Mouse (Mus musculus): ENCODE results near the gene Efna3. TPM values are rescaled to one million over a fixed set of nuclear protein-coding genes. Genes with fewer than 3 reads are reported as not detected.
A peak's percentile ranks its signal among the peaks of the same experiment; 100 is the strongest.

Efna3 gene
- polyA plus RNA-seq, 1 experiment from 2014 or later, result 6.4 TPM

DNA sequence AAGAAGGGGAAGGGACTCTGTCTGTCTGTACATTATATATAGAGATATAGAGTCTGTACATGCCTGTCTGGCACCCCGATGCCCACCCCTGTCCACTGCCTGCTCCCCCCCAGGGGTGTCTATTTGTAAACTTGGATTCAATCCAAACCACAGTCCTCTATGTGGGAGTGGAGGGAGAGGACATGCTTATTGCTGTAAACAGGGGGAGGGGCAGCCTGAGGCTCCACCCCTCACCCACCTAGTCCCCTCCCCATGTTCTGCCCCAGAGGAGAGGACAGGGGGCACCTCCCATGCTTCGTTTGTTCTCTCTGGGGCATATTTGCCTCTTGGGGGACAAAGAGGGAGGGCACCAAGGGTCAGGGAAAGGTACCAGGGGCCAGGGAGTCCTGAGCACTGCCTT is 8.0 kb downstream of the Efna3 start:
- Histone ChIP-seq H3K9me3 (ENCODE audit: control insufficient read depth, low read length) (no peaks in the 10 kb centered on the region), H3K27me3 (ENCODE audit: control insufficient read depth, insufficient read depth, low read length) (peaks cover 38% of the 10 kb centered on the region), H3K4me2 (no peak overlapping the region; the same call in 1 of the 2 replicates), H3K36me3 (ENCODE audit: control insufficient read depth, insufficient read depth, low read length) (no peaks in the 10 kb centered on the region), H3K4me3 (ENCODE audit: low read depth, low read length) (no peak overlapping the region), H3K9ac (ENCODE audit: low read length) (no peak overlapping the region; the same call in 1 of the 2 replicates), H3K27ac (ENCODE audit: low read depth, low read length) (no peak overlapping the region), H3K4me1 (ENCODE audit: control insufficient read depth, insufficient read depth, low read length) (peaks cover 28% of the 10 kb centered on the region)
- ATAC-seq (ENCODE audit: low FRiP score), result peak; percentile 2; the same call in 1 of the 2 replicates
- DNase-seq (ENCODE audit: low spot score, missing footprints), result no peak
- WGBS, result 41% methylated on average over 2 of the region's 2 CpGs

DNA sequence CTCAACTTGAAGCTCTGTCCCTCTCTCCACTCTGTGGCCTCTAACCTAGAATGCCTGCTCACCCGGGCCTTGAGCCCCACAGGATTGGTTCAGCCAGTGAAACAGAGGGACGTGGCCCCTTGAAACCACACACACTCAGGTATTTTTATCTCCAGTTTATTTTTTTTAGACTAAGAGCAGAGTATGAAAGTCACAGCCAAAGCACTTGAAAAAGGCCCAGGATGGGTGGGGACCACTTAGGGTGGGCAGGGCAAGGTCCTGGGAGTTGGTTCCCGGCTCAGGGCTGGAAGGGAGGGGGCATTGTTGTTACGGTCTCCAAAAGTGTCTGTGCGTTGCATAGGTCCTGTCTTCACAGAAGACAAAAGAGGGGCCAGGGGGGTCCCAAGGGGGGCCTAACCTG is 8.4 kb downstream of the Efna3 start:
- H3K27me3 ChIP-seq (ENCODE audit: control insufficient read depth, insufficient read depth, low read length), result peaks cover 33% of the 10 kb centered on the region
- no peaks in the 10 kb centered on the region for H3K9me3 ChIP-seq (ENCODE audit: control insufficient read depth, low read length)
- no peak overlapping the region for H3K27ac ChIP-seq (ENCODE audit: low read depth, low read length)
- H3K4me2 ChIP-seq, result no peak overlapping the region
- no peak for DNase-seq (ENCODE audit: low spot score, missing footprints)
- H3K4me1 ChIP-seq (ENCODE audit: control insufficient read depth, insufficient read depth, low read length), result peaks cover 23% of the 10 kb centered on the region
- H3K9ac ChIP-seq (ENCODE audit: low read length), result no peak overlapping the region
- 77% methylated on average over 5 of the region's 5 CpGs for WGBS
- H3K4me3 ChIP-seq (ENCODE audit: low read depth, low read length), result no peak overlapping the region
- ATAC-seq (ENCODE audit: low FRiP score), result no peak
- no peaks in the 10 kb centered on the region for H3K36me3 ChIP-seq (ENCODE audit: control insufficient read depth, insufficient read depth, low read length)

DNA sequence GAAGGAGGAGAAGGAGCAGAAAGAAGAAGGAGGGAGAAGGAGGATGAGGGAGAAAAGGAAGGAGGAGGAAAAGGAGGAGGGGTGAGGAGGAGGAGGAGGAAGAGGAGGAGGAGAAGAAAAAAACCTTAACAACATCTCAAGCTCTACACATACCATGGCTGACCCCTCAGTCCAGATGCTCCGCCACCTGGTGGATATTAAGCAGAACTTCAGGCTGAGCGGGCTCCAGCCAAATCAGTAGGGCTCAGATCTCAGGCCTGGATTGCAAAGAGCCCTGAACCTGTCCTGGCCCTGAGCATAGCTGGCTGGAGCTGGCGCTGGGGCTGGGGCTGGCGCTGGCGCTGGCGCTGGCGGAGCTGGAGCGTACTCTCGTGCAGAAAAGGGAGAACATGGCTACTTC is 14.7 kb downstream of the Efna3 start:
- H3K4me3 ChIP-seq (ENCODE audit: low read depth, low read length), result no peak overlapping the region
- no peak overlapping the region for H3K27ac ChIP-seq (ENCODE audit: low read depth, low read length)
- no peaks in the 10 kb centered on the region for H3K36me3 ChIP-seq (ENCODE audit: control insufficient read depth, insufficient read depth, low read length)
- 5% methylated on average over 9 of the region's 9 CpGs for WGBS
- H3K4me2 ChIP-seq, result no peak overlapping the region
- H3K9me3 ChIP-seq (ENCODE audit: control insufficient read depth, low read length), result no peaks in the 10 kb centered on the region
- no peaks in the 10 kb centered on the region for H3K27me3 ChIP-seq (ENCODE audit: control insufficient read depth, insufficient read depth, low read length)
- peak; percentile 82 for ATAC-seq (ENCODE audit: low FRiP score)
- no peak overlapping the region for H3K9ac ChIP-seq (ENCODE audit: low read length)
- peak; percentile 95 for DNase-seq (ENCODE audit: low spot score, missing footprints)
- H3K4me1 ChIP-seq (ENCODE audit: control insufficient read depth, insufficient read depth, low read length), result no peaks in the 10 kb centered on the region

DNA sequence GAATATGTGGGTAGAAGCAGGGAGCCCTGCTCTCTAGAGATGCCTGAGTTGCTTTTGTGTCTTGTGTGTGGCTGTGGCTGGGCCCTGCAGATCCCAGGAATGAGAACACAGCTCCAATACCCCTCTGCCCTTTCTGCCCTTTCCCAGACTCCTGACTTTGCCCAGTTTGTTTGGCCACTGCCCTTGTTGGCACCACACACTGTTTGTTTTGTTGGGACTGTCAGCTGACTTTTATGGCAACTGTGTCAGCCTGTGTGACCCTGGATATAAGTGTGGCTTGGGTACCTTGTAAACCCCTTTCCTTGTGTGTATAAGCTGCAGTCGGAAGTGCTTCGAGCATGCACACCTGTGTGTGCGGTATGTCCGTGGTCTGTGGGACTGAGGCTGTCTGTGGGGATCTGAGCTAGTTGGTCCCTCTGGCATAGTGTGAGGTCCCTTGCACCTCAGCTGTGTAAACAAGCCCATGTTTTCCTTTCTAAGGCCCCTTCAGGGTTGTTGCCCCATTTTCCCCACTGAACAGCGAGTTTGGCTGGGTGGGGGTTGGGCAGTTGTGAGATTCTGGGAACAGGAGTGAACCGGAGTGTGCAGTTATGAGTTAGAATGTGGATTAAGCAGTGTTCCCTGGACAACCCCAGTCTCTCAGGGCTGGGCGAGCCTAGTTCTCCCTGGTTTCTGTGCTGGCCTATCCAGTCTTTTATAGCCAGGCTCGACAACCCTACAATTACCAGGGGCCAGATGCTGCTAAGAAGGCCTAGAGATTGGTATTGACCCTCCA is 17.0 kb downstream of the Efna3 start:
- WGBS, result 72% methylated on average over 8 of the region's 8 CpGs
- Histone ChIP-seq H3K36me3 (ENCODE audit: control insufficient read depth, insufficient read depth, low read length) (no peaks in the 10 kb centered on the region), H3K4me2 (no peak overlapping the region), H3K4me1 (ENCODE audit: control insufficient read depth, insufficient read depth, low read length) (no peaks in the 10 kb centered on the region), H3K27me3 (ENCODE audit: control insufficient read depth, insufficient read depth, low read length) (no peaks in the 10 kb centered on the region), H3K27ac (ENCODE audit: low read depth, low read length) (no peak overlapping the region), H3K4me3 (ENCODE audit: low read depth, low read length) (no peak overlapping the region), H3K9ac (ENCODE audit: low read length) (no peak overlapping the region), H3K9me3 (ENCODE audit: control insufficient read depth, low read length) (no peaks in the 10 kb centered on the region)
- DNase-seq (ENCODE audit: low spot score, missing footprints) (no peak), ATAC-seq (ENCODE audit: low FRiP score) (no peak)

DNA sequence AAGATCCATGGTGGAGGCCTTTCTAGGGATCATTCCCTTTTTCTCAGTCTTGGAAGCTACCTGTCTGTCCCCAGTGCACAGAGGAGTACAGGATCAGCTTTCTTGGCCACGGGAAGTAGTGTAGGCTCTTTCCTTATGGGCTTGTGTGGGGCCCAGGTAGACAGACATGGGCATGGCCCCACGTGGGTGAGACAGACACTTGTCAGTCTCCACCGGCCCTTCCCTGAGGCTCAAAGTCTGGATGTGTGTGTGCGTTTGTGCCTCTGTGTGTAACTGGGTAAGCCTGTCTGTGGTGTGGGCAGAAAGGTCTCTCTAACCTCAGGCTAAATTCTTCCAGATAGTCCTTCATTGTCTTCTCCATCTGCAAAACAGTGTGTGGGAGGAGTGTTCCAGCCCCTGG is 17.7 kb downstream of the Efna3 start:
- Histone ChIP-seq H3K4me2 (no peak overlapping the region), H3K27me3 (ENCODE audit: control insufficient read depth, insufficient read depth, low read length) (0 out of 2 replicates have a peak, but pooled peaks cover 3% of the 10 kb centered on the region), H3K4me1 (ENCODE audit: control insufficient read depth, insufficient read depth, low read length) (no peaks in the 10 kb centered on the region), H3K9me3 (ENCODE audit: control insufficient read depth, low read length) (no peaks in the 10 kb centered on the region), H3K9ac (ENCODE audit: low read length) (no peak overlapping the region), H3K36me3 (ENCODE audit: control insufficient read depth, insufficient read depth, low read length) (no peaks in the 10 kb centered on the region), H3K27ac (ENCODE audit: low read depth, low read length) (no peak overlapping the region), H3K4me3 (ENCODE audit: low read depth, low read length) (no peak overlapping the region)
- 69% methylated on average over 4 of the region's 4 CpGs for WGBS
- no peak for DNase-seq (ENCODE audit: low spot score, missing footprints)
- ATAC-seq (ENCODE audit: low FRiP score), result no peak

DNA sequence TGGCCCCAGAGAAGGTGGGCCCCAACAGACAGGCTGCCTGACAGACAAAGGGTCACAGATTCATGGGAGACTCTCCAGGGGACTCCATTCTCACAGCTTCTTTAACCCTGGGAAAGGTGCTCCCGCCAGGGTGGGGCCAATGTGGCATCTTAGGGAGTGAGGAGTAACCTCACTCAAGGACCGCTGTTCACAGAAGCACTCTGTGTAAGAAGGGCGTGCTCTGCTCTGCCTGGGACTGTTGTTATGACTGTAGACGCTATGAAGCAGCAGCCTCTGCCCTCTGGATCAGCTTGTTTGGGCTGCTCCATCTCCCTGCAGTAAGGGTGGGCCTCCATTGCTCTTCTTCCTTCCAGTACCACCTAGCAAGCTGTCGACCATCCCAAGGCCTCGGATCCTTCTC is 18.3 kb downstream of the Efna3 start:
- H3K9ac ChIP-seq (ENCODE audit: low read length), result no peak overlapping the region
- no peak overlapping the region for H3K4me3 ChIP-seq (ENCODE audit: low read depth, low read length)
- WGBS, result 73% methylated on average over 6 of the region's 6 CpGs
- no peaks in the 10 kb centered on the region for H3K36me3 ChIP-seq (ENCODE audit: control insufficient read depth, insufficient read depth, low read length)
- H3K27me3 ChIP-seq (ENCODE audit: control insufficient read depth, insufficient read depth, low read length), result 0 out of 2 replicates have a peak, but pooled peaks cover 4% of the 10 kb centered on the region
- no peak for ATAC-seq (ENCODE audit: low FRiP score)
- H3K4me1 ChIP-seq (ENCODE audit: control insufficient read depth, insufficient read depth, low read length), result no peaks in the 10 kb centered on the region
- H3K9me3 ChIP-seq (ENCODE audit: control insufficient read depth, low read length), result no peaks in the 10 kb centered on the region
- H3K27ac ChIP-seq (ENCODE audit: low read depth, low read length), result no peak overlapping the region
- no peak overlapping the region for H3K4me2 ChIP-seq
- no peak for DNase-seq (ENCODE audit: low spot score, missing footprints)

DNA sequence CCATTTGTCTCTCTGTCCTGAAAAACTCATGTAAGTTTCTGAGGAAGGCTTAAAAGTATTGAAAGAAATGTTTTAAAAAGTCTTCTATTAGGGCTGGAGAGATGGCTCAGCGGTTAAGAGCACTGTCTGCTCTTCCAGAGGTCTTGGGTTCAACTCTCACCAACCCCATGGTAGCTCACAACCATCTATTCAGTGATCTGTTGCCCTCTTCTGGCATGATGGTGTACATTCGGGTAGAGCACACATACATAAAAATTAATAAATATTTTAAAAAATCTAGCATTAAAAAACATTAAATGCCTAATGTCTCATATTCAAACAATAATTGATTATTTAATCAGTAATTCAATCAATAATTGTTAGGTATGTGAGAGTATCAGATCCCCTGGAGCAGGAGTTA is 22.3 kb downstream of the Efna3 start:
- 0 out of 2 replicates have a peak, but pooled peaks cover 4% of the 10 kb centered on the region for H3K27me3 ChIP-seq (ENCODE audit: control insufficient read depth, insufficient read depth, low read length)
- no peaks in the 10 kb centered on the region for H3K9me3 ChIP-seq (ENCODE audit: control insufficient read depth, low read length)
- 63% methylated on average over 2 of the region's 2 CpGs for WGBS
- DNase-seq (ENCODE audit: low spot score, missing footprints) (no peak), ATAC-seq (ENCODE audit: low FRiP score) (no peak)
- no peaks in the 10 kb centered on the region for H3K36me3 ChIP-seq (ENCODE audit: control insufficient read depth, insufficient read depth, low read length)
- H3K4me3 ChIP-seq (ENCODE audit: low read depth, low read length), result no peak overlapping the region
- H3K4me1 ChIP-seq (ENCODE audit: control insufficient read depth, insufficient read depth, low read length), result no peaks in the 10 kb centered on the region
- no peak overlapping the region for H3K4me2 ChIP-seq
- no peak overlapping the region for H3K9ac ChIP-seq (ENCODE audit: low read length)
- no peak overlapping the region for H3K27ac ChIP-seq (ENCODE audit: low read depth, low read length)

DNA sequence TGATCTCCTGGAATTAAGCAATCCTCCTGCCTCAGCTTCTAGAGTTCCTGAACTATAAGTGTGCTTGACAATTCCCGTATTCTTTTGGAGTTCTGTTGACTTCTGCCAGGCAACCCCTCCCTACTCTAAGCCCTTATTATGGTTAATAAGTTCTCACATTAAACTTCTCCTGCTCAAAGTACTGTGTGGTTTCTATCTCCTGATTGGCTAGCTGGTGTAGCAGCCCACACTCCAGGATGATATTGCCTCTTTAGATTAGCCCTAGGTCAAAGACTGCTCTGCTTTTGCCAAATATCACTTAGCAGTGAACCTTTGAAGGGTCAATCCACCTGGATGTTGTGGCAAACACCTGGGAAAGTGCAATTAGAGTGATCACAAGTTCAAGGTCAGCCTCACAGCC is 22.7 kb downstream of the Efna3 start:
- no peak overlapping the region for H3K27ac ChIP-seq (ENCODE audit: low read depth, low read length)
- DNase-seq (ENCODE audit: low spot score, missing footprints) (no peak), ATAC-seq (ENCODE audit: low FRiP score) (no peak)
- H3K27me3 ChIP-seq (ENCODE audit: control insufficient read depth, insufficient read depth, low read length), result 0 out of 2 replicates have a peak, but pooled peaks cover 4% of the 10 kb centered on the region
- H3K4me2 ChIP-seq, result peak overlapping the region; percentile 29; the same call in 1 of the 2 replicates
- no peak overlapping the region for H3K9ac ChIP-seq (ENCODE audit: low read length)
- H3K36me3 ChIP-seq (ENCODE audit: control insufficient read depth, insufficient read depth, low read length), result no peaks in the 10 kb centered on the region
- no peaks in the 10 kb centered on the region for H3K9me3 ChIP-seq (ENCODE audit: control insufficient read depth, low read length)
- H3K4me1 ChIP-seq (ENCODE audit: control insufficient read depth, insufficient read depth, low read length), result no peaks in the 10 kb centered on the region
- no peak overlapping the region for H3K4me3 ChIP-seq (ENCODE audit: low read depth, low read length)
- WGBS, result 80% methylated on average over 1 of the region's 1 CpGs

DNA sequence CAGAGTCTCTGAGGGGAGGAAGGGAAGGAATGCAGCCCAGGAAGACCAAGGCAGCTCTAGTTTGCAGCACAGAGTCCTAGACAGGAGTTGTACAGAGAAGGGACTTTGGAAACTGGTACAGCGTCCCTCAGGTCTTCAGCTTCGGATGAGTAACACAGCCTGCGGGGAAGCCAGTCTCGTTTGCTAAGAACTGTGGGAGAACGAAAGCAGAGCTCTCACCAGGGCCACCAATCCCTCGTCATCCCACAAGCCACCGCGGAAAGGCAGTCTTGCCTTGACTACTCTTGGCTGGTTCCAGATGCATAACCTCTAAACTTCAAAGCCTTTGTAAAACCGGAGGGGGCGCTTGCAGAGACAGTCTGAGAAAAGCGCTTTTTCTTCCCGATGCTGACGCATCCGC is 23.3 kb downstream of the Efna3 start:
- Histone ChIP-seq H3K9me3 (ENCODE audit: control insufficient read depth, low read length) (no peaks in the 10 kb centered on the region), H3K36me3 (ENCODE audit: control insufficient read depth, insufficient read depth, low read length) (no peaks in the 10 kb centered on the region), H3K4me3 (ENCODE audit: low read depth, low read length) (peak overlapping the region; percentile 13; the same call in 1 of the 2 replicates), H3K9ac (ENCODE audit: low read length) (peak overlapping the region; percentile 43), H3K4me2 (peak overlapping the region; percentile 29), H3K27me3 (ENCODE audit: control insufficient read depth, insufficient read depth, low read length) (0 out of 2 replicates have a peak, but pooled peaks cover 4% of the 10 kb centered on the region), H3K4me1 (ENCODE audit: control insufficient read depth, insufficient read depth, low read length) (no peaks in the 10 kb centered on the region), H3K27ac (ENCODE audit: low read depth, low read length) (no peak overlapping the region)
- 5% methylated on average over 14 of the region's 14 CpGs for WGBS
- DNase-seq (ENCODE audit: low spot score, missing footprints) (peak; percentile 92), ATAC-seq (ENCODE audit: low FRiP score) (no peak)
